Mouse (Mus musculus) liver, adult 2 months (tissue): ENCODE results near the gene Ccdc58. TPM values are rescaled to one million over a fixed set of nuclear protein-coding genes. Genes with fewer than 3 reads are reported as not detected.
"Not testable (repeated sequence)": the region's sequence is repeated elsewhere in the genome, so short reads cannot be mapped to it uniquely, and the experiment has no call there.

Experiments
- DNase-seq: peaks from one replicate; pipeline ENCODE4 v3.0.0-alpha.2; 2011; ENCODE audit warnings: low read depth, low spot score; ENCODE audit errors: extremely low read depth
- H3K27ac ChIP-seq: fragments of 200-500 bp; replicated peaks from 2 replicates; pipeline ENCODE4 v1.5.1; 2012; ENCODE audit warnings: low read depth, mild to moderate bottlenecking, control low read depth, inconsistent platforms, low read length; ENCODE audit not compliant: insufficient read depth
- H3K27me3 ChIP-seq: fragments of 200-500 bp; 2 replicates; pipeline ENCODE4 v1.6.1; 2012; ENCODE audit warnings: mild to moderate bottlenecking, moderate library complexity, low read length, inconsistent platforms; ENCODE audit not compliant: control insufficient read depth, insufficient read depth
- H3K36me3 ChIP-seq: fragments of 200-500 bp; 2 replicates; pipeline ENCODE4 v1.6.1; 2012; ENCODE audit warnings: low read length, inconsistent platforms; ENCODE audit not compliant: control insufficient read depth, insufficient read depth
- H3K4me1 ChIP-seq: fragments of 200-500 bp; 2 replicates; pipeline ENCODE4 v1.6.1; 2011; ENCODE audit warnings: low read length; ENCODE audit not compliant: control insufficient read depth, insufficient read depth
- H3K4me3 ChIP-seq: fragments of 200-500 bp; 2 replicates; pipeline ENCODE4 v1.5.1; 2011; ENCODE audit warnings: low read depth, mild to moderate bottlenecking, control low read depth, low read length, moderate library complexity; ENCODE audit not compliant: insufficient read depth
- H3K79me2 ChIP-seq: fragments of 200-500 bp; 2 replicates; pipeline ENCODE4 v1.6.1; 2012; ENCODE audit warnings: inconsistent platforms, mild to moderate bottlenecking, low read length, moderate library complexity; ENCODE audit not compliant: control insufficient read depth, insufficient read depth
- H3K9ac ChIP-seq: fragments of 200-500 bp; 2 replicates; pipeline ENCODE4 v1.6.1; 2012; ENCODE audit warnings: low read depth, mild to moderate bottlenecking, control low read depth, inconsistent platforms, low read length
- CTCF ChIP-seq: fragments of 200-500 bp; IDR thresholded peaks from 2 replicates; pipeline ENCODE4 v1.5.1; 2011; ENCODE audit warnings: low read depth, low read length, control low read depth
- POLR2A ChIP-seq: fragments of 200-500 bp; IDR thresholded peaks from 2 replicates; pipeline ENCODE4 v1.6.1; 2011; ENCODE audit warnings: low read length, control low read depth; ENCODE audit not compliant: insufficient read depth; ENCODE audit errors: extremely low read depth
- WGBS: fragments of 180-500 bp; shearing (Covaris S2); methylation state at CpG from one replicate; pipeline ENCODE4 v1.1.7; 2018; 5-methylcytosine and 5-hydroxymethylcytosine counted together
- polyA plus RNA-seq: library from polyadenylated mRNA; depleted of rRNA; stranded (reverse); fragments of >200 nt; gene quantifications from 2 replicates; pipeline ENCODE4 v1.2.3, GENCODE M21; 2012; rRNA removed
- total RNA-seq: library from RNA; depleted of rRNA; stranded (reverse); fragments of >200 nt; gene quantifications from 2 replicates; pipeline ENCODE4 v1.2.3, GENCODE M21; 2014; rRNA removed

Ccdc58 gene
- total and polyA plus RNA-seq, 2 experiments = 16.2 to 54.0 TPM

- Histone ChIP-seq H3K79me2 (no peaks in the 10 kb centered on the region), H3K36me3 (no peaks in the 10 kb centered on the region), H3K9ac (no peak overlapping the region), H3K4me1 (no peaks in the 10 kb centered on the region), H3K4me3 (no peak overlapping the region), H3K27me3 (no peaks in the 10 kb centered on the region), H3K27ac (no peak overlapping the region)
- DNase-seq = no peak
- TF ChIP-seq CTCF (no peak), POLR2A (no peak)
- 92% methylated on average over 1 of the region's 1 CpGs for WGBS
Measured at GRCm38 (mm10) chr16:36101526-36101925, 30.0 kb downstream of the Ccdc58 start.

- Histone ChIP-seq H3K36me3 (no peaks in the 10 kb centered on the region), H3K4me1 (no peaks in the 10 kb centered on the region), H3K79me2 (no peaks in the 10 kb centered on the region), H3K27ac (no peak overlapping the region), H3K27me3 (no peaks in the 10 kb centered on the region), H3K4me3 (no peak overlapping the region), H3K9ac (no peak overlapping the region)
- WGBS = 88% methylated on average over 1 of the region's 1 CpGs
- TF ChIP-seq POLR2A = no peak
- no peak for TF ChIP-seq CTCF
- DNase-seq = no peak
Measured at GRCm38 (mm10) chr16:36102211-36102610, 30.7 kb downstream of the Ccdc58 start.

DNA sequence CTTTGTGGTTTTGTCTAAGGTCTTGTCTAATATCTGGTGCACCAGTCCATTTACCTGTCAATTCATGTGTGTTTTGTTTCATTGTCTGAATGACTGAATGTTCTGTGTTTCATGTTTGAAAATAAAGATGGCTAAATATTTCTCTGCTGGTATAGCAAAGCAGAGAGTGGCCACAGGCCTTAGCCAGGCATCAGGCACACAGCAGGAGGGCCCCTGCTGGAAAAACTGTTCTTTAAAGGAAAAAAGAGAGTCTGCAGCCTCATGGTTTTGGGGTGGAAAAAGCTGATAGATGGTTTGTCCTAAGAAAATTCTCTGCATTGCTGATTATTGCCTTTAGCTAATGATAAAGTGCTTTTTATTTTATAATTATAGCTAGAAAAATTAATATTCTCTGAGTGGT is 40.0 kb downstream of the Ccdc58 start:
- H3K36me3 ChIP-seq, H3K27me3 ChIP-seq, H3K79me2 ChIP-seq, H3K4me3 ChIP-seq, H3K4me1 ChIP-seq, DNase-seq, H3K9ac ChIP-seq, H3K27ac ChIP-seq: not testable (repeated sequence)

DNA sequence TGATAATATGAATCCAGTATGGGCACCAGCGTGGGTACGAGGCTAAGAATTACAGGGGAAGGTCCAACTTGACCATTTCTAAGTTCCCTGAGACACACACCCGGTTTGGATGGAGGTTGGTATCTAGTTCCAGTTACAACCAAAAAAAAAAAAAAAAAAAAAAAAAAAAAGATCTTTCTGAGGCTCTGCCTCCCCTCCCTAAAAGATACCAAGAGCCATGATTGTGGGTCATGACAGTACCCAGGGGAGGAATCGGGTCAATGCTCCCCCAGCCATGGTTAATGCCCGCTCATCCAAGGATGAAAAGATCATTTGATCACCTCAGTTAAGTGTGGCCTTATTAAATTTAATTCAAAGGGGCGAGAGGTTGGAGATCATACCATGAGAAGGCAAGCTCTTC is 44.3 kb downstream of the Ccdc58 start:
- H3K27ac ChIP-seq, H3K4me1 ChIP-seq, H3K4me3 ChIP-seq, DNase-seq, H3K79me2 ChIP-seq, H3K36me3 ChIP-seq, H3K27me3 ChIP-seq, H3K9ac ChIP-seq: not testable (repeated sequence)
- WGBS = 95% methylated on average over 6 of the region's 6 CpGs

- no peaks in the 10 kb centered on the region for H3K27me3 ChIP-seq
- H3K27ac ChIP-seq = no peak overlapping the region
- no peaks in the 10 kb centered on the region for H3K4me1 ChIP-seq
- no peak for DNase-seq
- 84% methylated on average over 7 of the region's 7 CpGs for WGBS
- H3K79me2 ChIP-seq = no peaks in the 10 kb centered on the region
- TF ChIP-seq POLR2A = no peak
- TF ChIP-seq CTCF = no peak
- no peak overlapping the region for H3K9ac ChIP-seq
- H3K4me3 ChIP-seq = no peak overlapping the region
- H3K36me3 ChIP-seq = no peaks in the 10 kb centered on the region
Measured at GRCm38 (mm10) chr16:36128092-36128491, 56.6 kb downstream of the Ccdc58 start.

- Histone ChIP-seq H3K36me3 (no peaks in the 10 kb centered on the region), H3K27me3 (no peaks in the 10 kb centered on the region), H3K9ac (no peak within 1 kb of the TSS), H3K4me1 (no peaks in the 10 kb centered on the region), H3K79me2 (no peaks in the 10 kb centered on the region), H3K4me3 (no peak within 1 kb of the TSS), H3K27ac (no peak within 1 kb of the TSS)
- WGBS = 75% methylated on average over 1 of the region's 1 CpGs
- DNase-seq = no peak
- no peak for TF ChIP-seq CTCF
- TF ChIP-seq POLR2A = no peak
Measured at GRCm38 (mm10) chr16:36131141-36131540, 59.7 kb downstream of the Ccdc58 start, which contains the start of gene Csta1. TSS of gene Csta1 (minus strand) at chr16:36131241.

- Histone ChIP-seq H3K9ac (no peak overlapping the region), H3K4me3 (no peak overlapping the region), H3K36me3 (no peaks in the 10 kb centered on the region), H3K27ac (no peak overlapping the region), H3K27me3 (no peaks in the 10 kb centered on the region), H3K4me1 (no peaks in the 10 kb centered on the region; the same call in 1 of the 2 replicates), H3K79me2 (no peaks in the 10 kb centered on the region)
- 40% methylated on average over 2 of the region's 2 CpGs for WGBS
- DNase-seq = peak; percentile 90
- TF ChIP-seq CTCF (0 out of 2 replicates have a peak, but pooled peaks have one; percentile 4), POLR2A (no peak)
Measured at GRCm38 (mm10) chr16:36138201-36138600, 66.7 kb downstream of the Ccdc58 start.

Other genes with a start within 250 kb of the Ccdc58 start
- 19.5 and 24.5 TPM in 2 replicates for gene Parp14, start 200.1 kb upstream of the Ccdc58 start, total RNA-seq
- 3.3 and 4.5 TPM in 2 replicates for gene Parp14, start 200.1 kb upstream of the Ccdc58 start, polyA plus RNA-seq
- gene Parp9, start 133.2 kb upstream of the Ccdc58 start, total RNA-seq = 36.0 and 63.5 TPM in 2 replicates
- gene Parp9, start 133.2 kb upstream of the Ccdc58 start, polyA plus RNA-seq = 11.9 and 13.7 TPM in 2 replicates
- 26.0 and 31.6 TPM in 2 replicates for gene Dtx3l, start 132.5 kb upstream of the Ccdc58 start, total RNA-seq
- 11.2 and 12.2 TPM in 2 replicates for gene Dtx3l, start 132.5 kb upstream of the Ccdc58 start, polyA plus RNA-seq
- 21.1 and 21.4 TPM in 2 replicates for gene Kpna1, start 92.9 kb upstream of the Ccdc58 start, total RNA-seq
- 5.7 and 6.1 TPM in 2 replicates for gene Kpna1, start 92.9 kb upstream of the Ccdc58 start, polyA plus RNA-seq
- 1.9 and 2.3 TPM in 2 replicates for gene Wdr5b, start 30.5 kb upstream of the Ccdc58 start, total RNA-seq
- gene Wdr5b, start 30.5 kb upstream of the Ccdc58 start, polyA plus RNA-seq = 0.51 and 0.73 TPM in 2 replicates
- gene Fam162a, start 91 bp upstream of the Ccdc58 start, total RNA-seq = 118 and 129 TPM in 2 replicates
- 69.3 and 73.4 TPM in 2 replicates for gene Fam162a, start 91 bp upstream of the Ccdc58 start, polyA plus RNA-seq
- not detected in 2 replicates for gene Csta1, start 59.6 kb downstream of the Ccdc58 start, total RNA-seq
- gene Csta1, start 59.6 kb downstream of the Ccdc58 start, polyA plus RNA-seq = not detected in 2 replicates
- gene Stfa2l1, start 85.1 kb downstream of the Ccdc58 start, total RNA-seq = not detected in 2 replicates
- gene Stfa2l1, start 85.1 kb downstream of the Ccdc58 start, polyA plus RNA-seq = not detected in 2 replicates
- not detected in 2 replicates for gene Gm5483, start 112.5 kb downstream of the Ccdc58 start, total RNA-seq
- not detected in 2 replicates for gene Gm5483, start 112.5 kb downstream of the Ccdc58 start, polyA plus RNA-seq
- not detected in 2 replicates for gene Gm5416, start 138.7 kb downstream of the Ccdc58 start, total RNA-seq
- not detected in 2 replicates for gene Gm5416, start 138.7 kb downstream of the Ccdc58 start, polyA plus RNA-seq
- gene 2010005H15Rik, start 149.8 kb downstream of the Ccdc58 start, total RNA-seq = not detected in 2 replicates
- gene 2010005H15Rik, start 149.8 kb downstream of the Ccdc58 start, polyA plus RNA-seq = not detected in 2 replicates
- not detected in 2 replicates for gene Stfa1, start 205.3 kb downstream of the Ccdc58 start, total RNA-seq
- not detected in 2 replicates for gene Stfa1, start 205.3 kb downstream of the Ccdc58 start, polyA plus RNA-seq